Mouse (Mus musculus): ENCODE measurements around the gene Tpbgl. TPM values are rescaled to one million over a fixed set of nuclear protein-coding genes. Genes with fewer than 3 reads are reported as not detected.

Gene Tpbgl
- polyA plus RNA-seq, 2 experiments, result 0.12 to 0.14 TPM

DNA sequence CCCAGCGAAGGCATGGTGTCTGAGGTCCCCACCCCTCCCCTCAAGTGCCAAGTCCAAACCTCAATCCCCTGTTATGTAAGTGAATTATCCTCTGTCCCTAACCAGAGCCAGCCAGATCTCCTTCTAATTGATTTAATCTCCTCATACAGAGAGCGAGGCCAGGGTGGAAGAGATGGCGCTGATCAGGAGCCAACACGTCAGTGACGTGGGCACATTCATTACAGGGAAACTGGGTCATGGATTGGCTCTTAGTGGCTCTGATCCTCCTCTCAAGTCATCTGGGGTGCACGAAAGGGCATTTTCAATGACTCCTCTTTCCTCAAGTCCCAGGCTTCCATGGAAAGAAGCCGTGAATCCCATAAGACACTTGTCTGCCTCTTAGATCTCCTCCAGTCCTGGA is 17.8 kb upstream of the Tpbgl start:
- Histone ChIP-seq H3K4me1 (replicated peaks; ENCODE audit: control insufficient read depth in 2 of 2, insufficient read depth in 2 of 2, low read length in 1 of 2) (peaks cover 14 to 29% of the 10 kb centered on the region in 2 experiments), H3K9me3 (ENCODE audit: control insufficient read depth, low read length) (no peaks in the 10 kb centered on the region), H3K36me3 (replicated peaks; ENCODE audit: control insufficient read depth, insufficient read depth, low read depth) (no peaks in the 10 kb centered on the region), H3K4me2 (ENCODE audit: low read depth) (no peak overlapping the region), H3K4me3 (ENCODE audit: insufficient read depth in 1 of 2, low read depth in 2 of 2, low read length in 2 of 2) (no peak overlapping the region), H3K9ac (replicated peaks) (no peak overlapping the region), H3K27ac (no peak overlapping the region), H3K27me3 (ENCODE audit: control insufficient read depth, insufficient read depth, low read length) (no peaks in the 10 kb centered on the region; the same call in 1 of the 2 replicates)
- no peak for DNase-seq (ENCODE audit: low read depth in 3 of 3, low spot score in 3 of 3)
- WGBS (ENCODE audit: insufficient replicate concordance), result 69% methylated on average over 7 of the region's 7 CpGs
- TF ChIP-seq EP300 (IDR thresholded peaks at IDR 0.05; ENCODE audit: low read depth), result no peak
- TF ChIP-seq CTCF (IDR thresholded peaks at IDR 0.05; ENCODE audit: low read depth), result no peak
- no peak for ATAC-seq (ENCODE audit: insufficient read depth)

DNA sequence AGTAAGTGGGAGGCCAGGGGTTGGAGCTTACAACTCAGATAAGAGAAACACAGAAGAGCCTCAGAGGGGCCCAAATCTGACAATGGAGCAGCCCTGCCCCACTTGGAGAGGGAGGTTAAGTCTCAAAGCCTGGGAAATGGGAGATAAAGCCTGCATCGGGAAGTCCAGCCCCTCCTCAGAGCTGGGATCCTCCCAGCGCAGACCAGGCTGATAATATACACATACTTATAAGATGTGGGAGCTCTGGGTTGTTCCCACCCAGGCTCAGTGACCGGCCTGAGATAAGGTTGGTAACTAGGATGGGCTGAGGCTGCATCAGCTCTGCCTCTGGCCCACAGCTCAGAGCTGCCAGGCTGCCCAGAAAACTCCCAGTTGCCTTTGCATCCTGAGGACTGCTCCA is 15.2 kb upstream of the Tpbgl start:
- no peak overlapping the region for H3K9ac ChIP-seq (replicated peaks)
- no peaks in the 10 kb centered on the region for H3K36me3 ChIP-seq (replicated peaks; ENCODE audit: control insufficient read depth, insufficient read depth, low read depth)
- TF ChIP-seq EP300 (IDR thresholded peaks at IDR 0.05; ENCODE audit: low read depth), result 0 out of 2 replicates have a peak, but pooled peaks have one; percentile 31
- no peak for TF ChIP-seq CTCF (IDR thresholded peaks at IDR 0.05; ENCODE audit: low read depth)
- H3K9me3 ChIP-seq (ENCODE audit: control insufficient read depth, low read length), result no peaks in the 10 kb centered on the region
- no peaks in the 10 kb centered on the region; the same call in 1 of the 2 replicates for H3K27me3 ChIP-seq (ENCODE audit: control insufficient read depth, insufficient read depth, low read length)
- DNase-seq (ENCODE audit: low read depth in 3 of 3, low spot score in 3 of 3), result peak; percentile 59 to 81 (median 74)
- H3K27ac ChIP-seq, result no peak overlapping the region
- H3K4me2 ChIP-seq (ENCODE audit: low read depth), result peak overlapping the region; percentile 25
- peak; percentile 97 for ATAC-seq (ENCODE audit: insufficient read depth)
- H3K4me1 ChIP-seq (replicated peaks; ENCODE audit: control insufficient read depth in 2 of 2, insufficient read depth in 2 of 2, low read length in 1 of 2), result peaks cover 14 to 29% of the 10 kb centered on the region in 2 experiments
- WGBS (ENCODE audit: insufficient replicate concordance), result 6% methylated on average over 3 of the region's 3 CpGs
- no peak overlapping the region for H3K4me3 ChIP-seq (ENCODE audit: insufficient read depth in 1 of 2, low read depth in 2 of 2, low read length in 2 of 2)

DNA sequence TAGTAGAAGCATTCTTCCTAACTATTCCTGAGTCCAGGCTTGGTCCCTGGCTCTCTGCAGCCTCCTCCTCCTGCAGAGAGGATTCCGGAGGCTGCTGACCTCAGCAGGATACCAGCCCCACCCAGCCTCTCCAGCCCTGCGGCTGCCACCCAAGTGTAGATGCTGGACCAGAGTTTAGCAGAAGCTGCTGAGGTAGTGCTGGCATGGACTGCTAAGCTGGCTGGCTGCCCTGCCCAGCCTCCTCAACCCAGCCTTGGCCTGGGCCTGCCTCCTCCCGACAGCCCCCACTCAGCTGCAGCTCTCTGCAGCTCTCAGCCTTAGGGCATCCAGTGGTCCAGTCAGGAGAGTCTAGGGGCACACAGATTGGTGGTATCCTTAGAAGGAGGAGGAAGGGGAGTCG is 14.3 kb upstream of the Tpbgl start:
- ATAC-seq (ENCODE audit: insufficient read depth) (no peak), DNase-seq (ENCODE audit: low read depth in 3 of 3, low spot score in 3 of 3) (no peak)
- Histone ChIP-seq H3K4me2 (ENCODE audit: low read depth) (no peak overlapping the region; the same call in 1 of the 2 replicates), H3K4me1 (replicated peaks; ENCODE audit: control insufficient read depth in 2 of 2, insufficient read depth in 2 of 2, low read length in 1 of 2) (peaks cover 14 to 29% of the 10 kb centered on the region in 2 experiments), H3K36me3 (replicated peaks; ENCODE audit: control insufficient read depth, insufficient read depth, low read depth) (no peaks in the 10 kb centered on the region), H3K4me3 (ENCODE audit: insufficient read depth in 1 of 2, low read depth in 2 of 2, low read length in 2 of 2) (no peak overlapping the region), H3K9me3 (ENCODE audit: control insufficient read depth, low read length) (no peaks in the 10 kb centered on the region), H3K27me3 (ENCODE audit: control insufficient read depth, insufficient read depth, low read length) (no peaks in the 10 kb centered on the region; the same call in 1 of the 2 replicates), H3K9ac (replicated peaks) (no peak overlapping the region), H3K27ac (no peak overlapping the region)
- TF ChIP-seq CTCF (IDR thresholded peaks at IDR 0.05; ENCODE audit: low read depth) (no peak), EP300 (IDR thresholded peaks at IDR 0.05; ENCODE audit: low read depth) (no peak)
- 44% methylated on average over 4 of the region's 4 CpGs for WGBS (ENCODE audit: insufficient replicate concordance)

DNA sequence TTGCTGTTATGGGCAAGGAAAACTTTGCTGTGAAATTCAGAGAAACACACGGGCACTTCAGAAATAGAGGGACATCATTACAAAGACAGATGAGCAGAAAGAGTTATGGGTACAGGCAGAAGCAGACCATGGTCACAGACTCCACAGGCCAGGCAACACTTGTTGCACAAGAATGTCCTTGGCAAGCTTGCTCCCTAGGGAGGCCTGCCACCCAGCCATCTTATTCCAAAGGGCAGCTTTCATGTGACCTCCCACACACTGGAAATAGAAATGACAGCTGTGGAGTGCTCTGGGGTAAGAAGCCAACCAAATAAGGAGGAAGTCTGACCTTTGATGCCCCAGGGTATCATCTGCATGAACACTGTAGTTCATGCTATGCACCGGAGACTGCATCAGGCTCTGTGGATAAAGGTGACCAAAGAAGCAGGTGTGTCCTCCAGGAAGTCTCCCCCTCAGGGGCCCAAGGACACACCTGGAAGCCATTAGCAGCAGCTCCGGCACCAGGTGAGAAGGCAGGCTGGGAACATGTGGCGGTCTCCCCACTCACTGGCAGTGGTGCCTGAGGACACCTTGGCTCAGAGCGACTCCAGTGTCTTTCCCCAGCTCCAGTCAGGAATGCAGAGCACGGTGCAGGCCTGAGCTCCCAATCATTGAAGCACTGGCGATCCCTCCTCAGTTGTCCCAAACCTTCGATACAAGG is 7.2 kb upstream of the Tpbgl start:
- no peak for ATAC-seq (ENCODE audit: insufficient read depth)
- WGBS (ENCODE audit: insufficient replicate concordance), result 63% methylated on average over 8 of the region's 8 CpGs
- no peak overlapping the region for H3K4me3 ChIP-seq (ENCODE audit: insufficient read depth in 1 of 2, low read depth in 2 of 2, low read length in 2 of 2)
- H3K9ac ChIP-seq (replicated peaks), result no peak overlapping the region
- H3K27me3 ChIP-seq (ENCODE audit: control insufficient read depth, insufficient read depth, low read length), result peaks cover 9% of the 10 kb centered on the region
- no peak overlapping the region for H3K4me2 ChIP-seq (ENCODE audit: low read depth)
- TF ChIP-seq CTCF (IDR thresholded peaks at IDR 0.05; ENCODE audit: low read depth), result no peak
- no peak for TF ChIP-seq EP300 (IDR thresholded peaks at IDR 0.05; ENCODE audit: low read depth)
- no peaks in the 10 kb centered on the region for H3K4me1 ChIP-seq (replicated peaks; ENCODE audit: control insufficient read depth in 2 of 2, insufficient read depth in 2 of 2, low read length in 1 of 2)
- no peak for DNase-seq (ENCODE audit: low read depth in 3 of 3, low spot score in 3 of 3)
- H3K9me3 ChIP-seq (ENCODE audit: control insufficient read depth, low read length), result no peaks in the 10 kb centered on the region
- H3K36me3 ChIP-seq (replicated peaks; ENCODE audit: control insufficient read depth, insufficient read depth, low read depth), result no peaks in the 10 kb centered on the region
- H3K27ac ChIP-seq, result no peak overlapping the region

DNA sequence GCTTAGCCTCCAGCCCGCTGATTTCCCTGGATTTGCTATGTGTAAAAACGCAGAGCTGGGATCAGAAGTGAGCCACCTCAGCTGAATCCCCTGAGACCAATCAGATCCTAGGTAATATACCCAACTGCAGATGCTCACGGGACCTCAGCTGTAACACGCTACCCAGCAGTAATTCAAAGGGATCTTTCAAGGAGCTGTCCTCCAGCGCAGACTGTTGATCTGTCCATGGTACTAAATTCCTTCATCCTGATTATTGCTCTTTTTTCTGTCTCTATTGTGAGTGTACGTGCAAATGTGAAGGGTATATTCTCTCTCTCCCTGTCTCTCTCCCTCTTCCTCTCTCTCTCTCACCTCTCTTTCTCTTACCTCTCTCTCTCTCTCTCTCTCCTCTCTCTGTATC is 5.4 kb upstream of the Tpbgl start:
- Histone ChIP-seq H3K27ac (no peak overlapping the region), H3K4me3 (ENCODE audit: insufficient read depth in 1 of 2, low read depth in 2 of 2, low read length in 2 of 2) (no peak overlapping the region), H3K9ac (replicated peaks) (no peak overlapping the region), H3K4me1 (replicated peaks; ENCODE audit: control insufficient read depth in 2 of 2, insufficient read depth in 2 of 2, low read length in 1 of 2) (no peaks in the 10 kb centered on the region), H3K9me3 (ENCODE audit: control insufficient read depth, low read length) (no peaks in the 10 kb centered on the region), H3K27me3 (ENCODE audit: control insufficient read depth, insufficient read depth, low read length) (peaks cover 26% of the 10 kb centered on the region), H3K4me2 (ENCODE audit: low read depth) (no peak overlapping the region), H3K36me3 (replicated peaks; ENCODE audit: control insufficient read depth, insufficient read depth, low read depth) (no peaks in the 10 kb centered on the region)
- TF ChIP-seq CTCF (IDR thresholded peaks at IDR 0.05; ENCODE audit: low read depth), result no peak
- no peak for TF ChIP-seq EP300 (IDR thresholded peaks at IDR 0.05; ENCODE audit: low read depth)
- 16% methylated on average over 6 of the region's 6 CpGs for WGBS (ENCODE audit: insufficient replicate concordance)
- DNase-seq (ENCODE audit: low read depth in 3 of 3, low spot score in 3 of 3) (no peak), ATAC-seq (ENCODE audit: insufficient read depth) (no peak)
